Mouse (Mus musculus) cerebellum, postnatal 14 days (tissue): ENCODE data around the gene Plekhd1.
A peak's percentile ranks its signal among the peaks of the same experiment; 100 is the strongest.

Experiments used
- DNase-seq, 2 experiments: peaks; one replicate each; pipeline ENCODE4 v3.0.0; 2021; ENCODE audit warnings: mixed read lengths in 2 of 2

Gene Plekhd1

DNA sequence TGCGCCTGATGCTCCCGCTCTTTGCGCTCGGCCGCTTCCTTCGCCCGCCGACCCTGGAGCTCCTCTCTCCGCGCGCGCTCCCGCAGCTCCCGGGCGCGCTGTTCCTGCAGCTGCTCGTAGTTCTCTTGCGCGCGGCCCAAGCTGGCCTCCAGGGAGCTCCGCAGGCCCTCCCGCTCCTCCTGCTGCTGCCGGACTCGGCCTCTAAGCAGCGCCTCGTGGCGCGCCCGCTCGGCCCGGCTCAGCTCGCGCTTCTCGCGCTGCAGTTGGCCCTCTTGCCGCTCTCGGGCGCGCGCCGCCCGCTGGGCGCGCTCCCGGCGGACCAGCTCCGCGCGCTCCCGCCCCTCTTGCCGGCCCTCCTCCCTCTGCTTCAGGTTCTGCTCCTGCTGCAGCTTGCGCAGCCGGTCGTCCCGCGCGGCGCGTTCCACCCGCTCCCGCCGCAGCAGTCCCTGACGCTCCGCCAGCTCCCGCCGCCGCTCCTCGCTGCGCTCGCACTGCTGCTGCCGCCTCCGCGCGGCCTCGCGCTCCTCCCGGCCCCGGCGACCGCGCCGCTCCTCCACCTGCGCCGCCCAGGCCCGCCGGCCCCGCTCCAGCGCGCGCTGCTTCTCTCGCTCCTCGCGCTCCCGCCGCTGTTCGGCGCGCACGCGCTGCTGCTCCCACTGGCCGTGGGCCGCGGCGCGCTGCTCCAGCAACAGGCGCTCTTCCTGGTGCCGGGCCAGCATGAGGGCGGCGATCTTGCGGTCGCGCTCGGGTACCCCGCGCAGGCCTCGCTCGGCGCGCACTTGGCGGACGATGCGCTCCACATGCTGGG lies 65.6 kb downstream of the Plekhd1 start:
- peak; percentile 56 to 69 for DNase-seq

DNA sequence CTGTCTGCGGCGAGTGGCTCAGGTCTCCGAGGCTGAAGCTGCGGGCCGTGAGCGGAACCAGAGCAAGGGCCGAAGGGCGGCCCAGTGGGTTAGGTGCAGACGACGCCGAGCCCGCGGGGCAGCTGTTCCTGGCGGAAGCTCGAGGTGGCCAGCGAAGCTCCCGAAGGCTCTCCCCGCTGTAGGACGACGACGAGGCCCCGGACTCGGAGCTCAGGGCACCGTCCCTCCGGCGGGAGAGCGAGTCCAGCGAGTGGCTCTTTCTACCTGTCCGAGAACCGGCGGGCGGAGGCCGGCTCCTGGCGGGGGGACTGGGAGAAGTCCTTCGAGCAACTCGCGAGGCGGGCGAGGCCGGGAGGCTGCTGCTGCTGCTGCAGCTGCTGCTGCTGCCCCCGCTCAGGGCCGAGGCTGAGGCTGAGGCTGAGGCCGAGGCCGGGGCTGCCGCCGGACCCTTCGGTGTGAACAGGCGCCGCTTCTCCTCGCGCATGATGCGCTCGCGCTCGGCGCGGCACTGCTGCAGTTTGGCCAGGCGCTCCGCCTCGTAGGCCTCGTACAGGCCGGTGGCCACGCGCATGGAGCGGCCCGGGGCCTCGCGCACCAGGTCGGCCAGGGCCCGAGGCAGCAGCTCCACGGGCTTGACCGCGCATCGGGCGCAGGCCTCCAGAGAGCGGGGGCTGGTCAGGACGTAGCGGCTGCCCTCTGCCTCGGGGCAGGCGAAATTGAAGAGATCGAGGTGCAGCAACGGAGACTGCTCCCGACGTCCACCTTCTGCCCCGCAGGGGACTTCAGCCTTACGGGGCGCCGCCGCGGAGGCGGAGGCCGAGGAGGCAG lies 66.4 kb downstream of the Plekhd1 start:
- peak; percentile 39 to 42 for DNase-seq

DNA sequence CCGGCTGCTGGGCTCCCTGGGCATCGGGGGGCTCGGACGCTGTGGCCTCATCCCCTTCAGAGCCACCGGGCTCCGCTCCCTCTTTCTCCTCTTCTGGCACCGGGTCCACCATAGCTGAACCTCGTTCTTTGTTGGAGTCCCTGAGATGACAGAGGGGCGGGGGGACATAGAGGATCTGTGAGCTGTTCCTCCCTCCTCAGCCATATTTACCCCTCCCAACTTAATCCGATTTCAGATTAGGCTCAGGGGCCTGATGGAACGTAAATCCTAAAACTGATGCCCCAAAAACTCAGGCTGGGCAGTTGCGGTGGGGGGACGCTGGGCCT lies 67.0 kb downstream of the Plekhd1 start:
- DNase-seq, result peak in 1 of 2 experiments; percentile 49

DNA sequence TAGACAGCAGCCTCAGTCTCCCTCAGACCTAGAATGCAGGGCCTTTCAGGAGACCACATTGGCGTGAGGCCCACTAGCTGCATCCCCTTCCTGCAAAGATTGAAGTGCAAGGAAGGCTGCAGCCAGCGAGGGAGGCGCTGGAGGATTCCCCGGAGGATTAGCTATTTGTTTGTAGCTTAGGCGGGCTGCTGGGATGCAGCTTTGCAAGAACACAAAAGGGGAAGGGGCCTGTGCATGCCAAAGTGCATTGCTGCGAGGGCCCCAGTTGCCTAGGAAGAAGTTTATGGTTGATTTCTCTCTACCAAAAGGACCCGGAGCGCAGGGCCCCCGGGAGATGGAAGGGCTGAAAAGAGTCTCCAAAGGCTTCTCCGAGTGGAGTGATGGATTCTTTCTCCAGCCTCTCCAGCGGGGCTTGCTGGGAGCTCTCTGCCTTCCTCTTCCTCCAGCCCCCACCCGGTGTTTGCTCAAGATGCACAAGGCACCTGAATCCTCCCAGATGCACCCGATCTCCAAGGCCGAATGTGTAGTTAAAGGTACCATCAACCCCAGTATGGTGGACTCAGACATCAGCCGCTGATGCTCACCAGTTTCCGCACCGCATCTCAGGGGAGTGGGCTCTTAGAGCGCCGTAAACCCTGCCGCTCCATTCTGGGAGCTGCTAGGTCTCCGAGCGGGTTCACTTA lies 67.5 kb downstream of the Plekhd1 start:
- peak; percentile 63 to 72 for DNase-seq

DNA sequence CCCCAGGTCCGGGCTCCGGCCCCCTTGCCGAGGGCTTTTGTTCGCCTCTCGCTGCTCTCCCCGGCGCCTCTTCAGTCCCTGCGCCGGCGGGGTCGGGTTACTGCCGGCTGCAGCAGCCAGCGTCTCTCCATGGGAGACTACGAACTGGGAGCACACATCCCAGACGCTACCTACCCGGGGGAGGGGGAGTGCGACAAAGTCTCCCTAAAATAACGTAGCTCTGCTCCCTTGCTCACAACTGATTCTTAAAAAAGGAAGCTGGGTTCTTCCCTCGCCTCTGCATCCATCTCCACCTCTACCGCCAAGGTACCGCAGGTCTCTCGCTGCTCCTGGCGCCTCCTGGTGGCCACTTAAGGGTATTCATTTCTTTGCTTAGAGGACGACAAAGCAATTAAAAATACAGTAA lies 68.0 kb downstream of the Plekhd1 start, which contains the start of gene Ccdc177:
Ccdc177 (minus strand) TSS at position 292 of the 406 bp plus-strand sequence.
- DNase-seq, result peak; percentile 94 to 95

DNA sequence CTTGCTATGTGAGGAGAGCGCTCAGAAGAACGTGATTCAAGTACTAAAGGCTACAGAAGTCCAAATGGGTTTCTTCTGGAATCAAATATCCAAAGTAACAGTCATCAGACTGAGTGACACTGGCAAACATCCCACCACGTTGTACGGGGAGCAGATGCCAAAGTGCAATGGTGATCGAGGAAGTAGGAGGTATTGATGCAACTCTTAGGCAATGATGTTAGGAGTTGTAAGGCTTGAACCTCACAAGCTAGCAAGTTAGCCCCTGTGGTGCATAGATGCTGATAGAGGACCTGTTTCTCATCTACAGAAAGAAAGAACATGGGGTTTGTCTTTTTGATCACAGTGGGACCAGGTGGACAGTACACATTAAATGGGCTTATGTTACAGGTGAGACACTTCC lies 70.6 kb downstream of the Plekhd1 start:
- DNase-seq, result no peak

DNA sequence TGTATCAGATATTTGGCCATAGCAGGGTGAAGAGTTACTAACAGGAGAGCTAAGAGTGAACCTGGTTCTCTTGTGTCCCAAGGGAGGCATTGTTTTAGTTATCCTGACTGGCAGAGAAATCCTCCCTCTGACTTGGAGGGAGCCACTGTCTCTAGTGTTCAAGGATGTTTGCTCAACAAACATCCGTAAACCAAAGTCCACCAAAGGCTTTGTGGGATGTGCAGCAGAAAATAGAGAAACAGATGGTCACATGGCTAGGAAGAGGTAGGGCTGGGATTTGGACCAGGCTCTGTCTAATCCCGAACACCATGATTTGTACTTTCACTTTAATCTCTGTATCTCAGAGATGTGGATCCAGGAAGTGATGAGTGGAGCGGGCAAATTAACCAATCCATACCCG lies 71.7 kb downstream of the Plekhd1 start:
- no peak for DNase-seq

DNA sequence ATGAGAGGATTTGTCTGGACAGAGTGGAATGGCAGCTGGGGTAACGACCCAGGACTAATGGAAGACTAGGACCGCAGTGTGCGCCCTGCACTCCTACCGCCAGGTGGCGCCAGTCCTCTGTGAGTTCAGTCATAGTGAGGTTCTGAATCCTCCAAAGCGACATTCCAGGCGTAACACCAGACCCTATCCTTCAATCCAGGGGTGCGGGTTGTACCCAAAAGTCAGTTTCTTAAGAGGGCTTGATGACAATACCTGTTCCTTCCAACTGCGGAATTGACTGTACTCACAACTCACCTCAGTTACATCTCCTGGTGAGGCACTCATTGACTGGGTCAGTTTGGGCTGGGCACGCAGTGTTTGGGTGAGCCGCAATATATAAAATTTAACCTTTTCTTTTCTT lies 77.3 kb downstream of the Plekhd1 start:
- peak; percentile 89 to 91 for DNase-seq
